Mouse (Mus musculus): ENCODE results near the gene Inafm2. TPM values are rescaled to one million over a fixed set of nuclear protein-coding genes. Genes with fewer than 3 reads are reported as not detected.
A peak's percentile ranks its signal among the peaks of the same experiment; 100 is the strongest.

Gene Inafm2
- polyA plus RNA-seq, 2 experiments, result 5.0 to 18.3 TPM

- no peaks in the 10 kb centered on the region for H3K36me3 ChIP-seq (replicated peaks; ENCODE audit: control insufficient read depth, insufficient read depth, low read depth)
- no peak overlapping the region for H3K9ac ChIP-seq (replicated peaks)
- no peak for ATAC-seq (ENCODE audit: insufficient read depth)
- peaks cover 4% of the 10 kb centered on the region for H3K27me3 ChIP-seq (ENCODE audit: control insufficient read depth, insufficient read depth, low read length)
- H3K9me3 ChIP-seq (ENCODE audit: control insufficient read depth, low read length), result no peaks in the 10 kb centered on the region
- TF ChIP-seq CTCF (IDR thresholded peaks at IDR 0.05; ENCODE audit: low read depth), result no peak
- no peak for TF ChIP-seq EP300 (IDR thresholded peaks at IDR 0.05; ENCODE audit: low read depth)
- no peak overlapping the region for H3K4me2 ChIP-seq (ENCODE audit: low read depth)
- no peak overlapping the region for H3K4me3 ChIP-seq (ENCODE audit: insufficient read depth in 1 of 2, low read depth in 2 of 2, low read length in 2 of 2)
- no peak for DNase-seq (ENCODE audit: low read depth in 3 of 3, low spot score in 3 of 3)
- peaks cover 28 to 41% of the 10 kb centered on the region in 2 experiments for H3K4me1 ChIP-seq (replicated peaks; ENCODE audit: control insufficient read depth in 2 of 2, insufficient read depth in 2 of 2, low read length in 1 of 2)
- 68% methylated on average over 10 of the region's 10 CpGs for WGBS (ENCODE audit: insufficient replicate concordance)
- H3K27ac ChIP-seq, result no peak overlapping the region
These were observed 3.9 kb downstream of the Inafm2 start for GRCm38 (mm10) chr2:118749341-118749884.

- Histone ChIP-seq H3K9ac (replicated peaks) (no peak overlapping the region), H3K27ac (no peak overlapping the region), H3K4me3 (ENCODE audit: insufficient read depth in 1 of 2, low read depth in 2 of 2, low read length in 2 of 2) (no peak overlapping the region), H3K27me3 (ENCODE audit: control insufficient read depth, insufficient read depth, low read length) (no peaks in the 10 kb centered on the region), H3K4me1 (replicated peaks; ENCODE audit: control insufficient read depth in 2 of 2, insufficient read depth in 2 of 2, low read length in 1 of 2) (peaks cover 21 to 32% of the 10 kb centered on the region in 2 experiments), H3K9me3 (ENCODE audit: control insufficient read depth, low read length) (no peaks in the 10 kb centered on the region), H3K4me2 (ENCODE audit: low read depth) (no peak overlapping the region), H3K36me3 (replicated peaks; ENCODE audit: control insufficient read depth, insufficient read depth, low read depth) (no peaks in the 10 kb centered on the region)
- DNase-seq (ENCODE audit: low read depth in 3 of 3, low spot score in 3 of 3) (no peak), ATAC-seq (ENCODE audit: insufficient read depth) (no peak)
- WGBS (ENCODE audit: insufficient replicate concordance), result 62% methylated on average over 8 of the region's 8 CpGs
- no peak for TF ChIP-seq CTCF (IDR thresholded peaks at IDR 0.05; ENCODE audit: low read depth)
- TF ChIP-seq EP300 (IDR thresholded peaks at IDR 0.05; ENCODE audit: low read depth), result no peak
These were observed 4.9 kb downstream of the Inafm2 start for GRCm38 (mm10) chr2:118750476-118750875.

- H3K4me2 ChIP-seq (ENCODE audit: low read depth), result peak overlapping the region; percentile 31
- no peaks in the 10 kb centered on the region for H3K27me3 ChIP-seq (ENCODE audit: control insufficient read depth, insufficient read depth, low read length)
- peaks cover 16 to 29% of the 10 kb centered on the region in 2 experiments for H3K4me1 ChIP-seq (replicated peaks; ENCODE audit: control insufficient read depth in 2 of 2, insufficient read depth in 2 of 2, low read length in 1 of 2)
- peak overlapping the region; percentile 2 for H3K9ac ChIP-seq (replicated peaks)
- H3K9me3 ChIP-seq (ENCODE audit: control insufficient read depth, low read length), result no peaks in the 10 kb centered on the region
- no peaks in the 10 kb centered on the region for H3K36me3 ChIP-seq (replicated peaks; ENCODE audit: control insufficient read depth, insufficient read depth, low read depth)
- H3K4me3 ChIP-seq (ENCODE audit: insufficient read depth in 1 of 2, low read depth in 2 of 2, low read length in 2 of 2), result no peak overlapping the region
- DNase-seq (ENCODE audit: low read depth in 3 of 3, low spot score in 3 of 3) (peak in 1 of 3 experiments; percentile 45), ATAC-seq (ENCODE audit: insufficient read depth) (peak; percentile 60)
- no peak for TF ChIP-seq EP300 (IDR thresholded peaks at IDR 0.05; ENCODE audit: low read depth)
- no peak for TF ChIP-seq CTCF (IDR thresholded peaks at IDR 0.05; ENCODE audit: low read depth)
- WGBS (ENCODE audit: insufficient replicate concordance), result 56% methylated on average over 16 of the region's 16 CpGs
- H3K27ac ChIP-seq, result peak overlapping the region; percentile 60
These were observed 6.6 kb downstream of the Inafm2 start for GRCm38 (mm10) chr2:118751896-118752791.

GRCm38 (mm10) chr2:118752792-118753108 is 7.2 kb downstream of the Inafm2 start:
- peak overlapping the region; percentile 31 for H3K4me2 ChIP-seq (ENCODE audit: low read depth)

GRCm38 (mm10) chr2:118754143-118754542 is 8.6 kb downstream of the Inafm2 start:
- WGBS (ENCODE audit: insufficient replicate concordance), result 74% methylated on average over 5 of the region's 5 CpGs
- TF ChIP-seq EP300 (IDR thresholded peaks at IDR 0.05; ENCODE audit: low read depth) (no peak), CTCF (IDR thresholded peaks at IDR 0.05; ENCODE audit: low read depth) (no peak)
- ATAC-seq (ENCODE audit: insufficient read depth), result no peak

More at GRCm38 (mm10) chr2:118752792-118753108, 7.2 kb downstream of the Inafm2 start:
- H3K36me3 ChIP-seq (replicated peaks; ENCODE audit: control insufficient read depth, insufficient read depth, low read depth), result no peaks in the 10 kb centered on the region
- H3K4me3 ChIP-seq (ENCODE audit: insufficient read depth in 1 of 2, low read depth in 2 of 2, low read length in 2 of 2), result no peak overlapping the region
- peaks cover 16 to 23% of the 10 kb centered on the region in 2 experiments for H3K4me1 ChIP-seq (replicated peaks; ENCODE audit: control insufficient read depth in 2 of 2, insufficient read depth in 2 of 2, low read length in 1 of 2)
- no peaks in the 10 kb centered on the region for H3K27me3 ChIP-seq (ENCODE audit: control insufficient read depth, insufficient read depth, low read length)
- TF ChIP-seq CTCF (IDR thresholded peaks at IDR 0.05; ENCODE audit: low read depth) (no peak), EP300 (IDR thresholded peaks at IDR 0.05; ENCODE audit: low read depth) (0 out of 2 replicates have a peak, but pooled peaks have one; percentile 20)
- H3K9me3 ChIP-seq (ENCODE audit: control insufficient read depth, low read length), result no peaks in the 10 kb centered on the region
- DNase-seq (ENCODE audit: low read depth in 3 of 3, low spot score in 3 of 3) (peak in 1 of 3 experiments; percentile 42), ATAC-seq (ENCODE audit: insufficient read depth) (peak; percentile 87)
- H3K27ac ChIP-seq, result peak overlapping the region; percentile 60
- WGBS (ENCODE audit: insufficient replicate concordance), result 27% methylated on average over 4 of the region's 4 CpGs
- no peak overlapping the region; the same call in 1 of the 2 replicates for H3K9ac ChIP-seq (replicated peaks)

More at GRCm38 (mm10) chr2:118754143-118754542, 8.6 kb downstream of the Inafm2 start:
- Histone ChIP-seq H3K4me2 (ENCODE audit: low read depth) (no peak overlapping the region), H3K27ac (no peak overlapping the region), H3K36me3 (replicated peaks; ENCODE audit: control insufficient read depth, insufficient read depth, low read depth) (no peaks in the 10 kb centered on the region), H3K9ac (replicated peaks) (no peak overlapping the region), H3K27me3 (ENCODE audit: control insufficient read depth, insufficient read depth, low read length) (no peaks in the 10 kb centered on the region), H3K4me1 (replicated peaks; ENCODE audit: control insufficient read depth in 2 of 2, insufficient read depth in 2 of 2, low read length in 1 of 2) (peaks cover 16 to 18% of the 10 kb centered on the region in 2 experiments), H3K9me3 (ENCODE audit: control insufficient read depth, low read length) (no peaks in the 10 kb centered on the region), H3K4me3 (ENCODE audit: insufficient read depth in 1 of 2, low read depth in 2 of 2, low read length in 2 of 2) (no peak overlapping the region)
- DNase-seq (ENCODE audit: low read depth in 3 of 3, low spot score in 3 of 3), result no peak

Measured in liver, embryonic 14.5 days (tissue).